Mouse (Mus musculus): ENCODE measurements around the gene Opcml.

GRCm38 (mm10) chr9:28208696-28209095 is 418.1 kb downstream of the Opcml start:
- TF ChIP-seq GATA1 (IDR thresholded peaks at IDR 0.05; ENCODE audit: low read length) = no peak
- TF ChIP-seq TAL1 (IDR thresholded peaks at IDR 0.05; ENCODE audit: low read length) = no peak

Data from erythroblast, embryonic 14.5 days (primary cell).